Mouse (Mus musculus) limb, embryonic 14.5 days (tissue): ENCODE results near the gene Cdk7. TPM values are rescaled to one million over a fixed set of nuclear protein-coding genes. Genes with fewer than 3 reads are reported as not detected.

ENCODE experiments used
- ATAC-seq: fragments of 200-750 bp; cut with Nextera tagmentation; 2 replicates; pipeline ENCODE4 v1.8.0; 2017; ENCODE audit warnings: low read depth, moderate number of reproducible peaks, moderate TSS enrichment; ENCODE audit not compliant: low FRiP score
- DNase-seq: peaks from one replicate; pipeline ENCODE4 v3.0.0-alpha.2; 2015; ENCODE audit warnings: low spot score
- H3K27ac ChIP-seq: fragments of 300-500 bp; sonication (generic); replicated peaks from 2 replicates; pipeline ENCODE4 v1.5.1; 2014; ENCODE audit warnings: low read depth, mild to moderate bottlenecking, low read length, moderate library complexity, mixed read lengths
- H3K27me3 ChIP-seq: fragments of 300-500 bp; sonication (generic); 2 replicates; pipeline ENCODE4 v1.6.1; 2014; ENCODE audit warnings: low read length, mixed read lengths; ENCODE audit not compliant: control insufficient read depth, insufficient read depth
- H3K36me3 ChIP-seq: fragments of 300-500 bp; sonication (generic); 2 replicates; pipeline ENCODE4 v1.6.1; 2014; ENCODE audit warnings: mild to moderate bottlenecking, low read length, moderate library complexity, mixed read lengths; ENCODE audit not compliant: control insufficient read depth, insufficient read depth
- H3K4me1 ChIP-seq: fragments of 300-500 bp; sonication (generic); 2 replicates; pipeline ENCODE4 v1.6.1; 2014; ENCODE audit warnings: antibody characterized with exemption, low read length, mixed read lengths; ENCODE audit not compliant: control insufficient read depth, insufficient read depth
- H3K4me2 ChIP-seq: fragments of 300-500 bp; sonication (generic); replicated peaks from 2 replicates; pipeline ENCODE4 v1.6.1; 2014; ENCODE audit warnings: low read depth, mild to moderate bottlenecking, low read length, moderate library complexity; ENCODE audit not compliant: severe bottlenecking
- H3K4me3 ChIP-seq: fragments of 300-500 bp; sonication (generic); replicated peaks from 2 replicates; pipeline ENCODE4 v1.5.1; 2014; ENCODE audit warnings: low read length
- H3K9ac ChIP-seq: fragments of 300-500 bp; sonication (generic); 2 replicates; pipeline ENCODE4 v1.6.1; 2014; ENCODE audit warnings: mild to moderate bottlenecking, low read depth, low read length, moderate library complexity; ENCODE audit not compliant: severe bottlenecking
- H3K9me3 ChIP-seq: fragments of 300-500 bp; sonication (generic); 2 replicates; pipeline ENCODE4 v1.6.1; 2016; ENCODE audit warnings: low read length; ENCODE audit not compliant: control insufficient read depth
- POLR2A ChIP-seq: fragments of 200-500 bp; IDR thresholded peaks from 2 replicates; pipeline ENCODE4 v1.8.0; 2012; ENCODE audit warnings: inconsistent platforms, mild to moderate bottlenecking, moderate library complexity, borderline replicate concordance; ENCODE audit not compliant: insufficient read depth, insufficient read length; ENCODE audit errors: extremely low read depth
- WGBS: fragments of 180-500 bp; shearing (Covaris S2); extraction: QIAGEN DNeasy Blood & Tissue Kit; methylation state at CpG from one replicate; pipeline ENCODE4 v1.1.7; 2014; 5-methylcytosine and 5-hydroxymethylcytosine counted together
- polyA plus RNA-seq, 2 experiments: library from polyadenylated mRNA; depleted of rRNA in 1 of 2; stranded (reverse) in 1 of 2; unstranded in 1 of 2; fragments of >200 nt; fragmentation: Nextera tagmentation in 1 of 2; extraction: Ambion mirVana in 1 of 2; gene quantifications; 2 replicates each; pipeline versions ENCODE4 v1.2.1 to v1.2.3; 2012 to 2014

The Cdk7 gene
- polyA plus RNA-seq, 2 experiments: 60.3 to 94.8 TPM

DNA sequence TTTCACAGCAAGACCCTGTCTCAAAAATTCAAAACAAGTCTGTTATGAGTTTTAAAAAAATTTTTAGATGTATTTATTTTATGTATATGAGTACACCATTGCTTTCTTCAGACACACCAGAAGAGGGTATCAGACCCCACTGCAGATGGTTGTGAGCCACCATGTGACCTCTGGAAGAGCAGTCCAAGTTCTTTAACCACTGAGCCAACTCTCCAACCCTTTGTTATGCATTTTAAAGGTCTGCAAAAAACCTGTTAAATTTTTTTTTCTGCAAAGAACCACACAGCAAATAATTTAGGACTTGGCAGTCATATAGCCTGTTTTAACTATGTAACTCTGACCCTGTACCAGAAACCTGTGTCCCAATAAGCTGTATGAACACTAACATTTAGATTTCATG, 44.0 kb upstream of the Cdk7 start:
- DNase-seq (no peak), ATAC-seq (no peak)
- Histone ChIP-seq H3K9me3 (no peaks in the 10 kb centered on the region), H3K4me3 (peak overlapping the region; percentile 78), H3K36me3 (peaks cover 29% of the 10 kb centered on the region), H3K4me2 (peak overlapping the region; percentile 67), H3K27me3 (no peaks in the 10 kb centered on the region), H3K9ac (peak overlapping the region; percentile 67; the same call in 1 of the 2 replicates), H3K4me1 (peaks cover 8% of the 10 kb centered on the region; the same call in 1 of the 2 replicates), H3K27ac (no peak overlapping the region)
- no peak for TF ChIP-seq POLR2A

DNA sequence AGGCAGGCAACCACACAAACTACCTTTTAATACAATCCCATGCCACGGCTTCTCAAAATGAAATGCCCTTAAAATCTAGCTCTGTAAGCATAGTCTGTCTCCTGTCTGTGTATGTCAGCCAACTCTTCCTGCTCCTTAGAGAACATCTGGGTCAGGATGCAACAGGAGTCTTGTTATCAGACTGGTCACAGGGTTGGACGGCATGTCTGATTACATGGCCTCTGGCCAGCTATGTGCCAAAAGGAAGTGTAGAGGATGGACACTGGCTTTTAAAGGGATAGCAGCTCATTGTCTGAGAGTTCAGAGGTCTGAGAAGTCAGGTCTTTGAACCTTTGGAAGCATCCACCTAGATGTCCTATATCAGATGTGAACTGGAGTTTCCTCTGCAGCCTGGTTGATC, 24.6 kb upstream of the Cdk7 start:
- ATAC-seq: no peak

DNA sequence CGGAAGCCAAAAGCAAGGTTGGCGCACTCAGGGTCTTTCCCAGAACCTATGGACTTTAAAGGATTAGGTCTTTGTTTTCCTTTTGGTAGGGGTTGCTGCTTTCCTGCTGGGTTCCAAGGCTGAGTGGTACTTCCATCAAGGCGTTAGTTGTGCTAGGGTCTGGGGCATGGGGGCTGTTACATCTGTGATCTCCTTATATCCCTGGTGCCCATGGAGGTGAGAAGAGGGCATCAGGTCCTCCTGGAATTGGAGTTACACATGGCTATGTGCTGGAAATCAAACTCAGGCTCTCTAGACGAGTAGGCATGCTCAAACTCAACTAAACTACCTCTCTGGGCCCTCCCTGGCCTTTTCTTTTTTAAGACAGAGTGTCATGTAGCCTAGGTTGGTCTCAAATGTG, 23.4 kb upstream of the Cdk7 start:
- ATAC-seq: no peak
- WGBS: 67% methylated on average over 4 of the region's 4 CpGs

More for the DNA sequence above, 24.6 kb upstream of the Cdk7 start:
- WGBS: 92% methylated on average over 2 of the region's 2 CpGs
- Histone ChIP-seq H3K4me3 (no peak overlapping the region), H3K4me2 (no peak overlapping the region), H3K36me3 (peaks cover 8% of the 10 kb centered on the region; the same call in 1 of the 2 replicates), H3K9me3 (no peaks in the 10 kb centered on the region), H3K27me3 (no peaks in the 10 kb centered on the region), H3K27ac (no peak overlapping the region), H3K9ac (no peak overlapping the region), H3K4me1 (no peaks in the 10 kb centered on the region)
- TF ChIP-seq POLR2A: no peak
- DNase-seq: no peak

GRCm38 (mm10) chr13:100753011-100753410, 22.3 kb upstream of the Cdk7 start:
- no peak for ATAC-seq
- no peak overlapping the region for H3K27ac ChIP-seq
- no peaks in the 10 kb centered on the region for H3K4me1 ChIP-seq
- DNase-seq: no peak
- no peak overlapping the region for H3K4me2 ChIP-seq
- H3K4me3 ChIP-seq: no peak overlapping the region
- H3K36me3 ChIP-seq: no peaks in the 10 kb centered on the region
- WGBS: 78% methylated on average over 6 of the region's 6 CpGs
- H3K9ac ChIP-seq: no peak overlapping the region
- H3K27me3 ChIP-seq: no peaks in the 10 kb centered on the region
- H3K9me3 ChIP-seq: no peaks in the 10 kb centered on the region
- no peak for TF ChIP-seq POLR2A

More for the DNA sequence above, 23.4 kb upstream of the Cdk7 start:
- Histone ChIP-seq H3K4me3 (no peak overlapping the region), H3K4me1 (no peaks in the 10 kb centered on the region), H3K36me3 (no peaks in the 10 kb centered on the region; the same call in 1 of the 2 replicates), H3K4me2 (no peak overlapping the region), H3K27ac (no peak overlapping the region), H3K27me3 (no peaks in the 10 kb centered on the region), H3K9me3 (no peaks in the 10 kb centered on the region), H3K9ac (no peak overlapping the region)
- no peak for TF ChIP-seq POLR2A
- DNase-seq: no peak

DNA sequence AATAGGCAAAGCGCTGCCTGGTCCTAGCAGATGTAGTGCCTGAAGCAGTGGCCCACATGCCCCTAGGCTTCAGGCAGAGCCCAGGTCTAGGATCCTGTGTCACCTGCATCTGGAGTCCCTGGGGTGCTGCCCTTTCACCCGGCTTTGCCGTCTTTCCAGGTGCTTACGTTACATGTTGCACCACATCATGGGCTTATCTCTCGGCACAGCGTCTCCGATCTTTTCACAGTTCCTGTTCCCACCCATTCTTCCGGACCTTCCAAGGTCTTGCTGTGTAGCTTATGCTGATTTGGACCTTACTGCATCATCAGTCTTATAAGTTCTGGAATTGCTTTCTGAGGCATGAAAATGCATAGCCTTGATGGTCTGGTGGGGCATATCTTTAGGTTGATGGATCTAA, 21.8 kb upstream of the Cdk7 start:
- H3K27ac ChIP-seq: no peak overlapping the region
- no peak for DNase-seq
- no peaks in the 10 kb centered on the region for H3K27me3 ChIP-seq
- no peak overlapping the region for H3K4me3 ChIP-seq
- 84% methylated on average over 8 of the region's 8 CpGs for WGBS
- no peak overlapping the region for H3K4me2 ChIP-seq
- H3K4me1 ChIP-seq: no peaks in the 10 kb centered on the region
- no peaks in the 10 kb centered on the region for H3K36me3 ChIP-seq
- no peak for TF ChIP-seq POLR2A
- no peak overlapping the region for H3K9ac ChIP-seq
- no peak for ATAC-seq
- no peaks in the 10 kb centered on the region for H3K9me3 ChIP-seq

- TF ChIP-seq POLR2A: no peak
- Histone ChIP-seq H3K27ac (no peak overlapping the region), H3K4me2 (no peak overlapping the region), H3K27me3 (no peaks in the 10 kb centered on the region), H3K9me3 (no peaks in the 10 kb centered on the region), H3K4me3 (no peak overlapping the region), H3K9ac (no peak overlapping the region), H3K4me1 (no peaks in the 10 kb centered on the region), H3K36me3 (no peaks in the 10 kb centered on the region)
- 80% methylated on average over 3 of the region's 3 CpGs for WGBS
- DNase-seq: no peak
- no peak for ATAC-seq
Observed at GRCm38 (mm10) chr13:100751402-100751801, 20.7 kb upstream of the Cdk7 start.
